Mouse (Mus musculus) heart, postnatal 36 days (tissue): ENCODE data around the gene Rassf5. TPM values are rescaled to one million over a fixed set of nuclear protein-coding genes. Genes with fewer than 3 reads are reported as not detected.

Experiments
- DNase-seq, 2 experiments: peaks; one replicate each; pipeline ENCODE4 v3.0.0; 2021 to 2022
- intact Hi-C: fragments of 180-260 bp; cut with DNase I; formaldehyde crosslinking; loops from one replicate; pipeline ENCODE4 v1.15.1; 2025
- total RNA-seq, 2 experiments: library from RNA; stranded (reverse); gene quantifications; 2 replicates each; pipeline ENCODE4 v1.2.3; 2021

The Rassf5 gene
- total RNA-seq, 2 experiments from 2014 or later: 1.7 to 1.8 TPM

GRCm38 (mm10) chr1:131212956-131213355, 32.1 kb downstream of the Rassf5 start:
- intact Hi-C loops: no loop called here
- DNase-seq: no peak

DNA sequence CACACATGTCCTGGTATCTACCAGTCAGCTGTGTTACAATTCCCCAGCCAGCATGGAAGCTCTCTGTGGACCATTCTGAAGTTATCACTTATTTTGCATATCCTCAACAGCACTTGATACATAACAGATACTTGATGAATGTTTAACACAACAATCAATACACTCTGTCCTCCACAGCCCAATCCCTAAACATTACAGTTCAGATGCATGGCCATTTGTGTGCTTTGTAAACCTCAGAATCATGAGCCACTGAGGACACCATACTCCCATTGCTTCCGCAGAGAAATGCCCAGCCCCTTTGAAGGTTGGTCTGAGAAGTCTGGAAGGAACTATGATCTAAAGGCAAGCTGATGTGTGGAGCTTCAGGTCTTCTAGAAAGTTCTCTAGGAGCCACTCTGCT, 33.4 kb downstream of the Rassf5 start:
- no peak for DNase-seq
- intact Hi-C loops: no loop called here

DNA sequence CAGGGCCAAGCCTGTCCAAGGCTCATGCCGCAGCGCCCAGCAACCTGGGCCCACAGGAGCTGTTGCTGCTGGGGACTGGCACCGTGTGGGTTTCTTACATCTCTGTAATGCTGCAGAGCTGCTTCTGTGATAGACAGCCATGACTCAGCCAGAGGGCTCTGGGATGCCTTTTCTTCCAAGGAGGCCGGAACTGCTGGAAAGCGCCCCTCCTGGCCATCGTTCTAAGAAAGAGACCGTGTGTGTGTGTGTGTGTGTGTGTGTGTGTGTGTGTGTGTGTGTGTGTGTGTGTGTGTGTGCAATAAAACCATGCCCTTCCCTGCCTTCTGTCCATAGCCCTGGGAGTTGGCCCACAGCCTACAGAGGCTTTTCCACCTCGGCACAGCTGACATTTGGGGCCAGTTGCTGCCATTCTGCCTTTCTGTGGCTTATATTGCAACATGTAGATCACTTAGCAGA, 35.1 kb downstream of the Rassf5 start:
- DNase-seq: no peak
- intact Hi-C loops: no loop called here

GRCm38 (mm10) chr1:131208800-131209199, 36.3 kb downstream of the Rassf5 start:
- intact Hi-C loops: no loop called here
- DNase-seq: no peak

- intact Hi-C loops: no loop called here
- DNase-seq: no peak
These were observed 37.0 kb downstream of the Rassf5 start for GRCm38 (mm10) chr1:131208081-131208480.

DNA sequence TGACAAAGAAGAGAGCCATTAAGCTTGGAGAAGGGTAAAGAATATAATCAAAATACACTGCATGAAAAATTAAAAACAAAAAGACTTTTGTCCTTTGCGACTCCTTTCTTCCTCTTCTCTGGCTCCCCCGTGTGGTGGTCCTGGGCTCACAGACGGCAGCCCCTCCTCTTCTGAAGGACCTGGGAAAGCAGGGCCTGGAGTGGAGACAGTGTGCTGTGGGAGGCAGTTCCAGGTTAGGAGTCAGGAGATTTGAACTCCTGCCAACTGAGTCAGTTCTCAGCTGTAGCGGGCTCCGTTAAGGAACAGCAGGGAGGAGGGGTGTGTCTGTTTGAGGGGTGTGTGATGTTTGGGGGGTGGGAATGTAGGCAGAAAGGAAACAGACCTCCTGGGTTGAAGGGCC, 37.5 kb downstream of the Rassf5 start:
- intact Hi-C loops: loop anchor here (2.0 kb wide), 1 partner anchor 25 kb away; no protein-coding TSS in a partner anchor
- peak; percentile 70 to 78 for DNase-seq

- DNase-seq: no peak
- intact Hi-C loops: loop anchor here (2.0 kb wide), 1 partner anchor 24 kb away; no protein-coding TSS in a partner anchor
These were observed 38.7 kb downstream of the Rassf5 start for GRCm38 (mm10) chr1:131206342-131206741.

DNA sequence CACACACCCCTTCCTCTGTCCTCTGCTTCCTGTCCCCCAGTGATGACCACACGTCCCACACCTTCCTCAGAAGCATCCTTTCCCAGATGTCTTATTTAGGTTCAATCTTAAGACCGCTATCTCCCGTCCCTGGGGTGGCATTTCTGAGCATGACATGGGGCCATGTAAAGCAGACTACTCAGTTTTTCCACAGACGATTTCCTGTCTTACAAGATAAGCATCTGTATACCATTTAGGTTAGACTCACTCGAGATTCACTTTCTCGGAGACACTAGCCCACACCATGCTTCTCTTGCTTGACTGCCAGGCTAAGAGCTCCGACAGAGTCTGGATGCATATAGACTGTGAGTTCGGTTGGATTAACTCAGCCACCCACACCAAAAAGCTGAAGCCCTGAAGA, 40.6 kb downstream of the Rassf5 start:
- no peak for DNase-seq
- intact Hi-C loops: no loop called here

DNA sequence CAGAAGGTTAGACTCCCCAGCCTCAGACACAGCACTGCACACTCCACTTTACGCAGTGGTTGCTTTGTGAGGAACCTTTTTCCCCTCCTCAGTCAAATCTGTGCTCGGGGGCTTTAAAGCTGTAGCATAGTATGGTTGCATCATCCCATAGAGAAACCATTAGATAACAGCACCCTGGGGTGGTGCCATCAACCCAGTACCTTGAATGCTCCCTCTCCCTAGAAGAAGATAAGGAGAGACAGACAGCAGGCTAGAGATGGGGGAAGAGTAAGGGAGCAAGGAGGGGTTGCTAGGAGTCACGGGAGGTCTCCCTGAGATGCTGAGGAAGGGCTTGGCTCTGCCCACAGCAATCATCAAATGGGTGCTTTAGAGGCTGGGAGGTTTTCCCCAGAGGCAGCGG, 43.7 kb downstream of the Rassf5 start:
- DNase-seq: no peak

DNA sequence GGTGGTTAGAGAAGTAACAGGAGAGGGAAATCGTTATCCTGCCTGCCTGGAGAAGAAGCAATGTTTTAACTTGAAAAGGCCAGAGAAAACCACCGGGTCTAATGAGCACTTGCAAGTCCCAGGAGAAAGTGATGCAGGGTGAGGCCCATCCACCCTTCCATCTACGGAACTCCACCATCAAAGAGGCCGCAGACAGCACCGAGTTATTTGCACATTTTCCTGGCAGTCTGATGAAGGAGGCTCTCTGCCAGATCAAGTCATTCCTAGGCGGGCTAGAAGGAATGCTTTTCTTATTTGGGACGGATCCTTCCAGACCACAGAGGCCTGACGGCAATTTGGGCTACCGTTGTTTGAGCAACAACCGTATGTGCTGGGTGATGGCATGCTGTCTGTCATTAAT, 44.5 kb downstream of the Rassf5 start:
- no peak for DNase-seq
- intact Hi-C loops: no loop called here

More for the DNA sequence above, 43.7 kb downstream of the Rassf5 start:
- intact Hi-C loops: no loop called here

- intact Hi-C loops: no loop called here
- peak; percentile 52 to 56 for DNase-seq
These were observed 45.1 kb downstream of the Rassf5 start for GRCm38 (mm10) chr1:131199976-131200375.

GRCm38 (mm10) chr1:131199118-131199821, 45.8 kb downstream of the Rassf5 start:
- DNase-seq: no peak
- intact Hi-C loops: no loop called here

DNA sequence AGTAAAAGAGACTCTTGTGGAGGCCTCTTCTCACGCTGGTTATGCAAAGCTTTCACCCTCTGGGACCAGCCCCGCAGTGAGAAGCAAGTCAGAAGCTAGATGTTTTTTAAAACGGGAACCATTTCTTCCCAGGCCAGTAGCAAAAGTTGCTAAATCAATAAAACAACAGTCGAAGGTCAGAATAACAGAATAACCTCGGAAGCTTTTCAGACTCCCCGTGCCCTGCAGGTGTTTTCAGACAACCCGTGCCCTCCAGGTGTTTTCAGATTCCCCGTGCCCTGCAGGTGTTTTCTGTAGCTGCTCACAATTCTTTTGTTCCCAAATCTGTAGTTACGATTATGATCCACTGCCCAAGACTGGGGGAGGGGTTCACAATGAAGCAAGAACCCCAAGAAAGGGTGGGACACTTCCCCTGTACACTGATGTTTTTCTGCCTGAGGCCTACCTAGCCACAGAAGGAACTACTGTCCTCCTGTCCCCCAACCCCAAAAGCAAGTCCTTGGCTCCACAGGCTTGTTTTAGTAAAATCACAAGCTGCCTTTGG, 46.6 kb downstream of the Rassf5 start:
- DNase-seq: no peak
- intact Hi-C loops: no loop called here

GRCm38 (mm10) chr1:131196107-131196506, 49.0 kb downstream of the Rassf5 start:
- intact Hi-C loops: no loop called here
- no peak for DNase-seq

DNA sequence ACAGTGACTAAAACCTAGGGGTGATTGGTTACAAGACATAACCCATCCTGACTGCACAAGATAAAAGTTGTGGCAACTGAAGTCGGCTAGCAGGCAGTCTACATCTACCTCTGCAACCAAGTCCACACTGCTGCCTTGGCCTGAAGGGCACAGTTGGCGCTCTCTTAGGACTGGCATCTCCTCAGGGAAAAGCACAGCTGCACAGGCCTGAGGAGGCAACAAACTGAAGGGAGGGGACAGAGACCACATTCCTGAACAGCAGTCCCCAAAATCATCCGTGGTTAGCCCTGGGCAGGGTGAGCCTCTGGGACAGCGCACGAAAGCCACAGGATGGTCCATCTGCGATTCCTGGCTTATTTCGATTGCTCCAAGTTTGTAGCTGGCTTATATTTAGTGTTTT, 49.4 kb downstream of the Rassf5 start:
- intact Hi-C loops: no loop called here

GRCm38 (mm10) chr1:131193746-131194145, 51.3 kb downstream of the Rassf5 start:
- intact Hi-C loops: no loop called here
- DNase-seq: no peak

More for the DNA sequence above, 49.4 kb downstream of the Rassf5 start:
- DNase-seq: no peak

DNA sequence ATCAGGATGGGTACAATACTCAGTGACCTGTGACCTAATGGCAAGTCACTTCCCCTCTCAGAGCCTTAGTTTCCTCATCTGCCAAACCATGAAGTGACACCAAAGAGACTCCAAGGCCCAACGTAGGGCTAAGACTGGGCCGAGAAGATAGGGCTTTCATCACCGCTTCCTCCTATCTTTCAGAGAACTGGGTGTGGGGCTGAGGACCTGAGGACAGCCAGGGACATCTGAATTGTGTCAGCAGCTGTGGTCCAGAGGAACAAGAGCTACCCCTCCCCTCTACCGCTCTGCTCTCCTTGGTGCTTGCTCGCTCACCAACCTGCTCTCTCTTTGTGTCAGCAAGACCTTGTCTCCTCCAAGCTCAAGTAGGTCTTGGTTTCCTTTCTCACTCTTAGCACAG, 56.4 kb downstream of the Rassf5 start:
- intact Hi-C loops: no loop called here
- DNase-seq: no peak

GRCm38 (mm10) chr1:131187856-131188255, 57.2 kb downstream of the Rassf5 start:
- no peak for DNase-seq
- intact Hi-C loops: no loop called here

- intact Hi-C loops: no loop called here
- DNase-seq: no peak
These were observed 58.1 kb downstream of the Rassf5 start for GRCm38 (mm10) chr1:131186995-131187394.

GRCm38 (mm10) chr1:131185821-131186506, 59.1 kb downstream of the Rassf5 start:
- no peak for DNase-seq
- intact Hi-C loops: no loop called here

GRCm38 (mm10) chr1:131184956-131185660, 60.0 kb downstream of the Rassf5 start:
- intact Hi-C loops: no loop called here
- no peak for DNase-seq
